Mouse (Mus musculus) MEL-GATA-1-ER (cell line): ENCODE measurements at regions not wholly inside any gene's neighbourhood (a gene's known extent, or its start where the extent isn't known, plus 50 kb on each side); places are given as distances from the start of the nearest gene placed in this dataset.

Experiments
- DNase-seq: peaks from one replicate; pipeline ENCODE4 v3.0.0-alpha.2; 2012; ENCODE audit warnings: low read depth; ENCODE audit errors: extremely low read depth

DNA sequence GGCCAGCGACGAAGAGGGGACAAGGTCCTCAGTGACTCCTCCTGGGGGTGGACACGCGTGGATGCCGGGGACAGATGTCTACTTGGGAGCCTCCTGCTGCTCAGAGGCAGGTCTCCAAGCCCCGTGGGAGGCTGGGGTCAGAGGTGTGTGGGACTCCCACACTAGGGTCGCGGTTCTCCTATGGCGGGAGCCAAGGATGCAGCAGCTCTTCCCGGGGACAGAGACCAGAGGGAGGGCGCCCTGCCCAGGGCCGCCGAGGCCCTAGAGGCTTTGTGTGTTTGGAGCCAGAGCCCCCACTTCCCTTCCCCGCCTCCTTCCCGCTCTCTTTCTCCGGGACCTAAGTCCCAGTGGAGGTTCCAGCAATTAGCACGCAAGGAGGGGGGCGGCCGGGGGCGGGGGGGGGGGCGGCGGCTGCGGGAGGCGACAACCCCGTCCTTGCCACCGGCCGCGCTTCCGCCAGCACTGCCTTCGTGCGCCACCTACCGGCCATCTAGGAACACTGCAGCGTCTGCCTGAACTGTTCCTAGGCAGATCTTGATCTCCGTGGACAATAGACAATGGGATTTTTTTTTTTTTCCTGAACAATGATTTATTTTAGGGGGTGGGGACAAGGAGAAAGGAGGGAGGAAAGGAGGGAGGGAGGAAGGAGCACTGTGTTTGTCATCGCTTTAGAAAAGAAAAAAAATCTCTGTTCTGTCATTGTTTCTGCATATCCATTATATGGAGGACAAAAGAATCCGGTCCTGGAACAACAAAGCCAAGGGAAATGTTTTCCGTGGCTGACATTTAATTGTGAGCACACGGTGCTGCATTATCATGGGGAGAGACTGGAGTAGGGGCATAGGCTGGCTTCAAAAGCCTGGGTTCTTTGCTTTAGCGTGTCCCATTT is 71.8 kb upstream of the Foxo1 start:
- no peak for DNase-seq

DNA sequence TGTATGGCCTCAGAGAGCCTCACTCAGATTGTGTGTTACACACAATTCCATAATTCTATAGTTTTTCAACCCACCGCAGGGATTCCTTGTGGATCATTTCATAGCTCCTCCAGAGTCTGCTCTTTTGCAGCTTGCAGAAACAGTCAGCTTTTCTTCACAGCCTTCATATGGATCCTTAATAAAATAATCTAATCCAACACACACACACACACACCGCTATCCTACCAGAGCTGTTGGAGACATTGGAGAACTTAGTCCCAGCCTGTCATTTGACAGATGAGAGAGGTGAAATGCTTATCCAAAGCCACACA is 71.2 kb upstream of the Foxo1 start:
- no peak for DNase-seq

DNA sequence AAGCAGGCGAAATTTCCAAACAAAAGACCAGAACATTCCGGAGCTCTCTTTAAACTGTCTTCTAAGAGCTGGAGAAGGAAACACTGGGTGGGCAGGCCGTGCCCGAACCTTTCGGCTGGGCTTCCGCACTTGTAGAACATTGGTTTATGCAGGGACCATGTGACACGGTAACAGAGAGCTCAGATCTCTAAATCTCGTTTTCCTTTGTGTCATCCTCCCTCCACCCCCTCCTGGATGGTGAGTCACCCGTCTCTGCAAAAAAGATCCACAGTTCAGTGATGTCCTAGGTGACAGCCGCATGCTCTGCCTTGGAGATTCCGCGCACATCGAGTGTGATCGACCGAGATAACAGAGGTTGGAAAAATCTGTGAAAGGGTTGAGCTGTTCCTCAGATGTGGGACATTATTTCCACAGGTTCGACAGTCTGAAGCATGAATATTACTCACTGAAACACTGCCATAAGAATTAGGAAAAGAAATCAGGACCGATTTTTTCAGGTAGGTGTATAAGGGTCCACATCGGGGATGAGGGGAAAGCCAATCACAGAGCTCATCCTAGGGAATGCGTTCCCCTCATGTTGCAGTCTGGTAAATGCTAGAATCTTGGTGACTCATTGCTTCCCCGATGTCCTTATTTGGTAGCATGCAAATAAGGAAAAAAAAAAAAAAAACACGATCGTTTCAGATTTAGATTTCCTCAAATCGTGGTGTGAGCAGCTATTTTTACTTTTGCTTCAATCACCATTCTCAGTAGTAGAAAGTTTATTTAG is 70.0 kb upstream of the Foxo1 start:
- peak; percentile 32 for DNase-seq

DNA sequence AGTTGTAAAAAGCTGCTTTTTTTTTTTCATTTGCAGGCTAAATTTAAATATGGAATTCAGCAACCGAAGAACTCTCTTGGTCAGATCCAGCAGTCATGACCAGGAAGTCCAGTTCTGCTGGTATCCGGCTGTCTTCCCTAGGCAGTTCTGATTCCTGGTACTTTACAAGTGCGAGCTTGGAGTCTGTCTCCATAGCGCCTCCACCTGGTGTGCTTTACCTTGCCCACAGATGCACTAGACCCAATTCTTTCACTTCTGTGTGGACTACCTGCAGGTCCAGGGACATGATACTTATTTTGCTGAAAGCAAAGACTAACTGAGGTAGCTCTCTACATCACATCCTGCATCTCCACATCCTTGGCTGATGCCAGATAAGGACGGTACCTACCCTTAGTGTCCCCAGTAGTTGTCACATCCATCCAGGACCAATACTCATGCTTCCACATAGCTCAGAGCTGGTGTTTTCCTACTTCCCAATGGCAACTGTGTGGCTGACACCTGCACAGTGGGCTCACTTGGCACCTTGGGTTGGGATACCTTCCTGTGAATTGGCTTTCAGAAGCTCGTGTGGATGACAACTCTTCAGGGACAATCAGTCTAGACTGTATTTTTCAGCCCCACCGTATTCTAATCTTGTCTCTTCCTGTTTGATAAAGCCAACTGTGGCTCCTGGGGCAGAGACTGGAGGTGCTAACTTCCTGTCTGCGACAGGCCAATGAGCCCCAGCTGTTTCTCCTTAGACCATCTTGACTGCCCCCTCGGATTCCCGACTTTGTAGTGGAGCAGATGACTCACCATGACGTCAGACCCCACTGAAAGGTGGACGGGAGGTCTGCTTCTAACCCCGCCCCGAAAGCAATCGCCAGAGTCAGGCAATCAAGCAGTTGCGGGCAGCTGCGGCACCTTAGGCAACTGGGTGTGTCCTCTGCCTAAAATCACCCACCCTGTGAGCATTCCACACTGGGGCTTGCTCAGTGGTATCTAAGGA is 69.1 kb upstream of the Foxo1 start:
- DNase-seq = peak; percentile 31

DNA sequence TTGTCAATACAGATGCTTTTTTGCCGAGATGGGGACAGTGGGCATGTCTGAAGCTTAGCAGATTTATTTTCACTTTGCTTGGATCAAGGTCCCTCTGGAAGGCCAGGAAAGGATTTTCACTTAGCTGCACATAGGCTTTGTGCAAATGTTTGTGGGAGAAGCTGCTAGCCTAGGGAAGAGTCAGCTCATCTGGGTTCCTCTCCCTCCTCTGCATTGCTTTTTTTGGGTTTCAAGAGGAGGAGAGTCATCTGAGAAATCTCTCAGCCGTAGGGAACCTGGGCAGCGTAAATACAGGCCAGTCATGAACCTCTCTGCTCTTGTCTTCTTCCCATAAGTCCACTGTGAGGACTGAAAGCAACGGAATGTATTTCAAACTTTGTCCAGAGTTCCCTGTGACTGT is 68.0 kb upstream of the Foxo1 start:
- no peak for DNase-seq

DNA sequence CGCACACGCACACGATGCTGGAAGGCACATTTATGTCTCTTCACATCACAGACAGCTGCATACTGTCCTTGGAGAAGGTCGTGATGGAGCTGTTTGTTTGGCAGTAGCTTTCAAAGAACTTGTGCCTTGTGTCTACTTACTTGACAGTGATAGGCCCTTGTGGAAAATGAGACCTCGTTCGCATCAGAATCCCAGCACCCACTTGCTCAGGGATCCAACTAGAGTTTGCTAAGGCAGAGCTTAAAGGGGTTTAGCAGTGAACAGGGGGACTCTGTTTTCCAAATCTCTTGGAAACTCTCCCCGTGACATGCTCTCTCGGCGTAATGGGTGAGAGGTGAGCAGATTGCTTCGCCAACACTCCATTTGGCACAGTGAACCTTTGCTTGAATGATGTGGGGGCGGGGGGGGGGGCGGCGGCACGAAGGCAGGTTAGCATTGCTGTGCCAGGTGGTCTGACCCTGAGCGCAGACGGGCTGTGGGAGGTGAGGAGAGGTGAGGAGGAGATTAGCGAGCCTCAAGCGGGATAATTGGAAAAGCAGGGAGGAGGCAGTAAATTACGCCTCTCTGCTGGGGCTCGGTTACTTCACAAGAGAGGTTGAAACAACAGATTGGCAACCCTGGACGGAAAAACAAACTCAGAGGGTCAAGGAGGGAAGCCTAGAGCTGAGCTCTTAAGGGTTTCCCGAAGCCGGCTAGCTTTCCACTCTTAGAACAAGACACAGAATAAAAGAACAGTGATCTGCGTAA is 57.4 kb upstream of the Foxo1 start:
- DNase-seq = no peak

DNA sequence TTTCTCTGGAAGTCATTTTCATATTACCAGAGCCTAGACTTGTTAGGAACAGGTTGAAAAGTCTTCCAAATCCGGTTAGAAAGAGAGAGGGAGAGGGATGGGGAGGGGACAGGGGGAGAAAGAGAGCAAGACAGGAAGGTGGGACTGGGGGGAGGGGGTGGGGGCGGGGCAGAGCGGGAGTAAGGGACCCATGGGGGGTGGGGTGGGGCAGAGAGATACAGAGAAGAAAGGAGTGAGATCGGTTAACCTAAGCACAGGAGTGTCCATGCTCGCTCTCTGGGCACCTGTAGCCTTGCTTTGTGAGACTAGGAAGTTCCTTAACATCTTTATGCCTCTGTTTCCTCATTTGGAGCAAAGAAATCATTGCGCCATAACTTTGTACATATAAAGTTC is 56.8 kb upstream of the Foxo1 start:
- no peak for DNase-seq

DNA sequence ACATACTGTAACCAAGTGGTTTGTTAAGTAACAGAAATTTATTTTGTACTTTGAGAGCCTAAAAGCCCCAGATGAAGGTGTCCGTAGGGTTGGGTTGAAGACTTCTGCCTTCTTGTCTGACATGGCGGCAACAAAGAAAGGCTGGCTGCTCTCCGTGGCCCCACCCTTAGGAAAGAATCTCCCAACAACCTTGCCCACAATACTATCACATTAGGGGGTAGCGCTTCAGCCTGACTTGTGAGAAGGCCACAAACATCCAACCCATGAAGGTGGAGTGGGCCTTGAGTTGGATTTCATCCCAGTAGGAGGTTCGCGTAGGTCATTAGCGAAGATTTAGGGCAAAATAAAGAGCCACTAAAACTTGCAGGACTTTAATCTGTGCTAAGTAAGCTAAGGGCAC is 54.0 kb upstream of the Foxo1 start:
- no peak for DNase-seq

DNA sequence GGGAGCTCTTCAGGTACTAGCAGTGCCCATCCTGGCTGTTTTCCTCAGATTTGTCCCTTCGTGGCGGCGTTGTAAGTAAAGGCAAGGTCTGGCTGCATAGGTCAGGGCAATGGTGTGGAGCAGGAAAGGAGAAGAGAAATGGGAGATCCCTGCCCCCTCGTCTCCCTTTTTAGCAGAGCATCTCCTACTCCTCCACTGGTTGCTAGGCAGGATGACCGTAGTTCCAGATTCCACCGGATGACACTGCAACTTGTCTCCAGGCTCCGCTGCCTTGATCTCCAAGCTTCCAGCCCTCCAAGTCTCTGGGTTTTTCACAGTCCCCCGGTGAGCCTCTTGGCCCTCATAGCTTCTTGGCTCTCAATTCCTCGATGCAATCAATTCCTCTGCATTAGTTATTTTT is 53.1 kb upstream of the Foxo1 start:
- DNase-seq = no peak
